ENCODE assay signal across 40 mouse cellular contexts in genomic region chr1:87106536-87106935, GRCm38 (mm10). TPM values are rescaled to one million over a fixed set of nuclear protein-coding genes. Genes with fewer than 3 reads are reported as not detected.
"Had no signal": no experiment of that assay in that cellular context is flagged by ENCODE, and none has a peak within 500 bp of the region (broad histone marks: within the 10 kb centered on the region; RNA-seq: fewer than 3 reads in every experiment).

No protein-coding gene starts in this region.

- DNase-seq: gastrocnemius, adult 2 months; gastrocnemius, postnatal 10 days; gastrocnemius, postnatal 25 days; heart, adult 18-20 months; heart, postnatal 10 days; heart, postnatal 4 days; kidney, adult 18-20 months; kidney, adult 8-10 months; kidney, postnatal 10 days; kidney, postnatal 25 days; kidney, postnatal 4 days; liver; liver, embryonic 13.5 days had no signal

- H3K36me3 ChIP-seq: heart, embryonic 10.5 days; heart, embryonic 12.5 days; hindbrain, embryonic 10.5 days; hindbrain, embryonic 12.5 days; intestine, embryonic 15.5 days; limb, embryonic 10.5 days; limb, embryonic 12.5 days; liver, embryonic 13.5 days had no signal

- H3K9ac ChIP-seq: heart, embryonic 12.5 days; hindbrain, embryonic 12.5 days; hindbrain, embryonic 14.5 days; intestine, embryonic 15.5 days; limb, embryonic 12.5 days; liver, embryonic 13.5 days had no signal

- H3K4me2 ChIP-seq: heart, embryonic 12.5 days; hindbrain, embryonic 12.5 days; hindbrain, embryonic 14.5 days; intestine, embryonic 15.5 days; limb, embryonic 12.5 days; liver, embryonic 11.5 days; liver, embryonic 13.5 days had no signal

- H3K27me3 ChIP-seq: heart, embryonic 12.5 days; hindbrain, embryonic 12.5 days; intestine, embryonic 15.5 days; limb, embryonic 12.5 days had no signal

- ATAC-seq: hindbrain, embryonic 16.5 days; inflammation-experienced regulatory T-cells, adult 6 months; intestine, embryonic 15.5 days; intestine, postnatal 0 days had no signal

- H3K9me3 ChIP-seq: heart, embryonic 10.5 days; heart, embryonic 12.5 days; hindbrain, embryonic 10.5 days; hindbrain, embryonic 12.5 days; intestine, embryonic 15.5 days; limb, embryonic 10.5 days; limb, embryonic 12.5 days; liver, embryonic 13.5 days had no signal

- H3K27ac ChIP-seq: gastrocnemius, adult 2 months; heart, embryonic 10.5 days; hindbrain, embryonic 10.5 days; hindbrain, embryonic 12.5 days; hindbrain, embryonic 14.5 days; intestine, embryonic 15.5 days; layer of hippocampus, adult 2 months; left cerebral cortex, adult 2 months; limb, embryonic 10.5 days; limb, embryonic 12.5 days; liver, embryonic 13.5 days had no signal

- H3K4me3 ChIP-seq: gastrocnemius, adult 2 months; heart, embryonic 10.5 days; heart, embryonic 12.5 days; hindbrain, embryonic 10.5 days; hindbrain, embryonic 12.5 days; intestine, embryonic 15.5 days; layer of hippocampus, adult 2 months; left cerebral cortex, adult 2 months; limb, embryonic 10.5 days; limb, embryonic 12.5 days; liver, embryonic 13.5 days had no signal

- H3K4me1 ChIP-seq: heart, embryonic 10.5 days; heart, embryonic 12.5 days; hindbrain, embryonic 10.5 days; hindbrain, embryonic 12.5 days; intestine, embryonic 15.5 days; limb, embryonic 10.5 days; limb, embryonic 12.5 days; liver, embryonic 13.5 days had no signal

RNA-seq across cellular contexts. Expression of gene Alpi, which starts 5.1 kb away (rescaled TPM):
- total RNA-seq: gastrocnemius, adult 2 months; gastrocnemius, postnatal 10 days; gastrocnemius, postnatal 25 days; gastrocnemius, postnatal 4 days; granulocyte monocyte progenitor cell, adult 5-6 weeks; heart, adult 18-20 months; heart, adult 8-10 months; heart, postnatal 10 days; heart, postnatal 25 days; heart, postnatal 4 days; layer of hippocampus, postnatal 10 days; layer of hippocampus, postnatal 25 days; left cerebral cortex, adult 2 months; left cerebral cortex, postnatal 14 days; left cerebral cortex, postnatal 36 days had no signal
- polyA plus RNA-seq: heart, embryonic 10.5 days; heart, embryonic 12.5 days; heart, embryonic 14.5 days; hindbrain, embryonic 10.5 days; hindbrain, embryonic 12.5 days; hindbrain, embryonic 14.5 days; hindbrain, embryonic 16.5 days; inflammation-experienced regulatory T-cells, adult 6 months; kidney, embryonic 14.5 days; limb, embryonic 10.5 days; limb, embryonic 12.5 days; liver, embryonic 11.5 days; liver, embryonic 13.5 days had no signal

RNA-seq across cellular contexts. Expression of gene Alppl2, which starts 16.8 kb away (rescaled TPM):
- total RNA-seq: gastrocnemius, adult 2 months; gastrocnemius, postnatal 10 days; gastrocnemius, postnatal 25 days; gastrocnemius, postnatal 4 days; granulocyte monocyte progenitor cell, adult 5-6 weeks; heart, adult 18-20 months; heart, adult 8-10 months; heart, postnatal 10 days; heart, postnatal 25 days; heart, postnatal 4 days; layer of hippocampus, adult 2 months; layer of hippocampus, postnatal 10 days; layer of hippocampus, postnatal 25 days; left cerebral cortex, adult 2 months; left cerebral cortex, postnatal 14 days; left cerebral cortex, postnatal 36 days had no signal
- polyA plus RNA-seq: heart, embryonic 10.5 days; heart, embryonic 12.5 days; heart, embryonic 14.5 days; heart, embryonic 16.5 days; hindbrain, embryonic 10.5 days; hindbrain, embryonic 12.5 days; hindbrain, embryonic 14.5 days; hindbrain, embryonic 16.5 days; inflammation-experienced regulatory T-cells, adult 6 months; intestine, embryonic 15.5 days; intestine, postnatal 0 days; kidney, embryonic 14.5 days; kidney, embryonic 16.5 days; limb, embryonic 10.5 days; limb, embryonic 12.5 days; limb, embryonic 14.5 days; liver, embryonic 13.5 days had no signal

RNA-seq across cellular contexts. Expression of gene Akp3, which starts 18.2 kb away (rescaled TPM):
- total RNA-seq: gastrocnemius, adult 2 months; gastrocnemius, postnatal 10 days; gastrocnemius, postnatal 25 days; gastrocnemius, postnatal 4 days; granulocyte monocyte progenitor cell, adult 5-6 weeks; heart, adult 18-20 months; heart, adult 8-10 months; heart, postnatal 10 days; heart, postnatal 25 days; heart, postnatal 4 days; layer of hippocampus, adult 2 months; layer of hippocampus, postnatal 10 days; layer of hippocampus, postnatal 25 days; left cerebral cortex, adult 2 months; left cerebral cortex, postnatal 14 days; left cerebral cortex, postnatal 36 days had no signal
- polyA plus RNA-seq: heart, embryonic 10.5 days; heart, embryonic 12.5 days; heart, embryonic 14.5 days; heart, embryonic 16.5 days; hindbrain, embryonic 10.5 days; hindbrain, embryonic 12.5 days; hindbrain, embryonic 14.5 days; inflammation-experienced regulatory T-cells, adult 6 months; kidney, embryonic 14.5 days; kidney, embryonic 16.5 days; limb, embryonic 10.5 days; limb, embryonic 12.5 days; liver, embryonic 11.5 days; liver, embryonic 13.5 days had no signal

RNA-seq across cellular contexts. Expression of gene Ecel1, which starts 49.8 kb away (rescaled TPM):
- total RNA-seq: gastrocnemius, adult 2 months; gastrocnemius, postnatal 25 days; granulocyte monocyte progenitor cell, adult 5-6 weeks; heart, adult 18-20 months; heart, adult 8-10 months; heart, postnatal 10 days; heart, postnatal 25 days had no signal
- polyA plus RNA-seq: liver, embryonic 13.5 days had no signal
